Mouse (Mus musculus) G1E (cell line): ENCODE results near the gene Gmfb.

Source experiments
- CTCF ChIP-seq: IDR thresholded peaks from 2 replicates; pipeline ENCODE4 v1.5.1; 2012; ENCODE audit warnings: low read depth, low read length, inconsistent platforms, mixed read lengths
- GATA1 ChIP-seq: IDR thresholded peaks from 2 replicates; pipeline ENCODE4 v1.6.1; 2012; ENCODE audit warnings: borderline replicate concordance, low read length, inconsistent platforms, mixed read lengths
- POLR2AphosphoS5 ChIP-seq: IDR thresholded peaks from 2 replicates; pipeline ENCODE4 v1.6.1; 2012; ENCODE audit warnings: low read depth, low read length, inconsistent platforms; ENCODE audit not compliant: insufficient replicate concordance
- TAL1 ChIP-seq: conservative IDR thresholded peaks from 2 replicates; pipeline ENCODE4 v1.6.1; 2012; ENCODE audit warnings: low read depth, low read length, inconsistent platforms, mixed read lengths

DNA sequence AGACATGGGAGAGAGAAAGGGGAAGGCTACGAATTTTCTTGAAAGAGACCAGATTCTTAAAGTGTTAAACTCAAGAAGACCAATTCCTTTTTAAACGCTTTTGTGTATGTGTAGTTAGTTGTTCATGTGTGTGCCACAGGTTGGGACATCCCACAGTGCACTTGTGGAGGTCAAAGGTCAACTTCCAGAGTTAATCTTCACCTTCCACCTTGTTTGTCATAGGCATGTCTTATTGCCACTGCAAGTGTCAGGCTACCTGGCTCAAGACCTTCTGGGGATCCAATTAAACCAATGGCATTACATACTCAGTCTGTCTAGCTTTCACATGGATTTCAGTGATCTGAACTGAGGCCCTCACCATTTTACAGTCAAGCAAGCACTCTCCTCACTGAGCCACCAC is 2.0 kb upstream of the Gmfb start:
- TF ChIP-seq CTCF (no peak), GATA1 (no peak), POLR2AphosphoS5 (no peak), TAL1 (no peak)
